Mouse (Mus musculus): ENCODE results near the gene Tmsb15b1.

GRCm38 (mm10) chrX:136996256-136996655 is 19.6 kb upstream of the Tmsb15b1 start:
- TF ChIP-seq CTCF (IDR thresholded peaks at IDR 0.05; ENCODE audit: low read depth), result no peak
- no peak for TF ChIP-seq EP300 (IDR thresholded peaks at IDR 0.05; ENCODE audit: low read depth)
